Mouse (Mus musculus): ENCODE data around the gene Jade1.

Gene Jade1

GRCm38 (mm10) chr3:41599806-41600589 lies 44.5 kb downstream of the Jade1 start:
- peak; percentile 30 for DNase-seq (ENCODE audit: low spot score)

GRCm38 (mm10) chr3:41601226-41602020 lies 45.9 kb downstream of the Jade1 start:
- DNase-seq (ENCODE audit: low spot score) = no peak

DNA sequence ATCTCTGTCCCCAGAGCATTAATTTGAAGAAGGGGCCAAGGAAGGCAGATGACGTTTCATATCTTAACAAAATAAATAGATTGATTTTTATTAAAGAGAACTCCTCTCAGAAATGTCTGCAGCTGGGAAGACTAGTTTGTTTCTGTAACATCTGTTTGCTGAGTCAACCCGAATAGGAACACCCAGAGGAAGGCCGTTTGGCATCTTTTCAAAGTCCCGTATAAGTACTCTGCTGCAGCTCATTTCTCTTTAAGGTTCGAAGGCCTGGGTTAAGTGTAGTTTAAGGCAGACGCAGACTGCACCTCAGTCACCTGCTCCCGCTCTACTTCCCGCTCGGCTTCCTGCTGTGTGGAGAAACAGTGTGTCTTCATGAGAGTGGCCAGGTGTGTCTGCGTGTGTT lies 47.4 kb downstream of the Jade1 start:
- DNase-seq (ENCODE audit: low spot score) = no peak

DNA sequence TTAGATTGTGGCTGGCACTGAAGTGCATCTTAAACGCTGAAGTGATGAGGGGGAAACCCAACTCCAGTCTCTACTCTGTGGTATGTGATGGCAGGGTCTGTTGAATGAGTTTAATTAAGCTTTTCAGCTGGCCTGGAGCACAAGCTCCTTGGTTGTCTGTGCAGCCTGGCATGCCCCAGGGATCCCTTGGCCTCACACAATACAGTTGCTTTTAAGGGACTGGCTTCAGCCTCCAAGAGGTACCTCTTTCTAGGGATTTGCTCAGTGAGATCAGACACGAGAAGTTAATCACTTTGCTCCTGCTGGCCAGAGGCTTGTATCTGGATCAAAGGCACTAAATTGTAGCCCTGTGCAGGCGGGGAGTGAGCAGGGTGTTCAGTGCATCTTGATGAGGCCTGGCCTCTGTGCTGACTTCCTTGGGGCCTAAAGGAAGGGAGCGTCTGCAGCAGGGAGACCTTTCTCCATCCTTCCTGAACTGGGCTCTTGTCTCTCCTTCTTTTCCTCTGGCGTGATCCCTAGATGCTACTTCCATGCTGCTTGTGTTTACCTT lies 48.0 kb downstream of the Jade1 start:
- DNase-seq (ENCODE audit: low spot score) = no peak

DNA sequence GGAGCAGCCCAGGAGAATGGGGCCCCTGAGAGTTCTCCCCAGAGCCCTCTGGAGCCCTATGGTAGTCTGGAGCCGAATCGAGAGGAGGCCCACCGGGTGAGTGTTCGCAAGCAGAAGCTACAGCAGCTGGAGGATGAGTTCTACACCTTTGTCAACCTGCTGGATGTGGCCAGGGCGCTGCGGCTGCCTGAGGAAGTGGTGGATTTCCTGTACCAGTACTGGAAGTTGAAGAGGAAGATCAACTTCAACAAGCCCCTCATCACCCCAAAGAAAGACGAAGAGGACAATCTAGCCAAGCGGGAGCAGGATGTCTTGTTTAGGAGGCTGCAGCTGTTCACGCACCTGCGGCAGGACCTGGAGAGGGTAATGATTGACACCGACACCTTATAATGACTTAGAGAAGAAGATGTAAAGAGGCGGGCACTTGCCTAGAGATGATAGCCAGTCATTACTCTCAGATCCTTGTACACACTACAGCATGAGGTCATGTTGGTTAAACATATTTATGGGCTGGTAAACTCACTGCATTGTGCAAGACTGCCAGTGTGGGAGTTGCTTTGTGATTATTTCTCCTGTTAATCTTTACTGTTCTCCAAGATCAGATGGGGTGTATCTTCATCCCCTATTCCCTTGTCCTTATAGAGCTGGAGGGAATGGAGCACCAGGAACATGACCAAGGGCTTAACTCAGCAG lies 49.2 kb downstream of the Jade1 start:
- no peak for DNase-seq (ENCODE audit: low spot score)

GRCm38 (mm10) chr3:41605601-41606329 lies 50.2 kb downstream of the Jade1 start:
- no peak for DNase-seq (ENCODE audit: low spot score)

GRCm38 (mm10) chr3:41606330-41606664 lies 50.8 kb downstream of the Jade1 start:
- DNase-seq (ENCODE audit: low spot score) = no peak

- DNase-seq (ENCODE audit: low spot score) = no peak
These were observed 51.5 kb downstream of the Jade1 start for GRCm38 (mm10) chr3:41607050-41607449.

- no peak for DNase-seq (ENCODE audit: low spot score)
These were observed 51.9 kb downstream of the Jade1 start for GRCm38 (mm10) chr3:41607467-41607866.

DNA sequence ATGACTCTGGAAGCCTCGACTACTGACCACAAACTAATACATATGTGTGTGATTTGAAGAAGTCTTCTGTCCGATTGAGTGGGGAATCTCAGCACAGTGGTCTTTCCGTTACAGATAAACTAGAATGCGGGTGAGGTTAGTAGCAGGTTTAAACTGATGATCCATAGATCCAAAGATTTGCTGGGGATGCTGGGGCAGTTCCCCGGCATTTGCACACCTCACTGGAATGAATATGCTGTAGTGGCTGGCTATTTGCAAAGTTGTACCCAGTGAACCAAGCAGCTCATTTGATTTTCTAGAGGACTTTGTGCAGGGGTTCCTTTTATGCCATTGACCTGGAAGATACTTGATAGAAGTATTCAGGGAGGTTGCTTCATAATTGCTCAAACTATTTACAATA lies 53.5 kb downstream of the Jade1 start:
- DNase-seq (ENCODE audit: low spot score) = no peak

DNA sequence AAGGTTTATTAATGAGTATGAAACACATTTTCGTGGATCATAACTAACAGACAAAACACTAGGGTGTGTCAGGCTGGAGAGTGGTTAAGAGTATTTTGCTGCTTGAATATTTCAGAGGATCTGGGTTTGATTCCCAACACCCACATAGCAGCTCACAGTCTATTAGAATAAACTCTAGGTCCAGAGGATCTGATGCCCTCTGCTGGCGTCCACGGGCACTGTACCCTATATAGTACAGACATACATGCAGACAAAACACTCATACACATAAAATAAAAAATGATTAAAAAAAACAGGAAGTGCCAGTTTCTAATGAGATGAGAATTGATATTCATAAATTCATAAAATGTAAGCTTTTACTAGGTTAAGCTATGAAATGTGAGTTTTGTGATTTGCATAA lies 56.7 kb downstream of the Jade1 start:
- no peak for DNase-seq (ENCODE audit: low spot score)

- no peak for DNase-seq (ENCODE audit: low spot score)
These were observed 58.2 kb downstream of the Jade1 start for GRCm38 (mm10) chr3:41613706-41614105.

- no peak for DNase-seq (ENCODE audit: low spot score)
These were observed 58.9 kb downstream of the Jade1 start for GRCm38 (mm10) chr3:41614230-41614985.

DNA sequence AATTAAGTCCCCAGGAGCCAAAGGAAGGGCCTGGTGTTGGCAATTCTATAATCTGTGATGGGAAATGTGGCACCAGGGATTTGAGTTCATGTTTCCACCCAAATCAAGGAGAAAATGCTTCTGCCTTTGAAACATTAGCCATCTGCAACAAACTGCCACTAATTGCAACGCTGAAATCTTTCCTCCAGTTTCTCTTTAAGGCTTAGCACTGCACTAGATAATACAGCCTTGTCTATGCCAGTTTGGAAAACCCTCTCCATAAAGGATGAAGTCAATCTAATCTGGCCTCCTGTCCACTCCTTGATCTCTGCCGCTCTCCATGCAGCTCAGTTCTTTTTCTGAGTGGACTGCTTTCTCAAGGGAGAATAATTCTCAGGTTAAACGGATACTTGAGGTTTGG lies 62.5 kb downstream of the Jade1 start:
- DNase-seq (ENCODE audit: low spot score) = no peak

DNA sequence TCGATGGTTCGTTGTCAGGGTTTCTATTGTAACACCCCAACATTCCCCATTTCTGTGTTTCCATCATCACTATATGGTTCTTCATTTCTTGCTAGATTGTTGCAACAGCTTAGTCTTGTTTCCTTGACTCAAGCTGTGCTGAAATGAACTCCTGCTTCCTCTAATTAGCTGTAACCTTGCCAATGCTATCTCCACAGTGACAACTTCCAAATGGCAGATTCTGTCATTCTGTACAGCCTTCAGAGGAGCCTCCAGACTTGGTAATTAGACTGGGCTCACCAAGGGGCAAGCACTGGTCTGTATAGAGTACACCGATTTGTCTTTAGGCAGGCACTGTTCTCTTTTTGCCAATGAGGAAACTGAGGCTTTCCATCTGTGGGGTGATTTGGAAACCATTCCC lies 63.0 kb downstream of the Jade1 start:
- DNase-seq (ENCODE audit: low spot score) = no peak

GRCm38 (mm10) chr3:41620971-41621370 lies 65.4 kb downstream of the Jade1 start:
- no peak for DNase-seq (ENCODE audit: low spot score)

DNA sequence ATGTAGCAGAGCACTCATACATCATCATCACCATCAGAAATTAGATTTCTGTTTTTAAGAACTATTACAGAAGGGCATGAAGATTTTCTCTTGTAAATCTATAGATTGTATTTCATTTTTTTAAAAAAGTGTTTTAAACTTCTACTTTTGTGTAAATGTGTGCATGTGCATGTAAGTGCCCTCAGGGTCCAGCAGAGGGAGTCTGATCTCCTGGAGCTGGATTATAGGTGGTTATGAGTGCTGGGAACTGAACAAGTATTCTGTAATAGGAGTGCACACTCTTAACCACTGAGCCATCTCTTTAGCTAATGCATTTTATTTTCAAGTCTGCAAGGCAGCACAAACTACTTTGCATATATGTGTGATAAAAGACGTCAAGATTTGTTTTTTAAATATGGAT lies 100.1 kb downstream of the Jade1 start:
- no peak for DNase-seq (ENCODE audit: low spot score)

Measured in c-Kit-positive CD71-positive TER-119-positive erythroid progenitor cells, embryonic 14.5 days (primary cell).